Mouse (Mus musculus) CH12.LX (cell line): ENCODE measurements around the gene Dmkn. TPM values are rescaled to one million over a fixed set of nuclear protein-coding genes. Genes with fewer than 3 reads are reported as not detected.

Source experiments
- DNase-seq: peaks from one replicate; pipeline ENCODE4 v3.0.0-alpha.2; 2013; ENCODE audit errors: extremely low read depth
- H3K27ac ChIP-seq: 2 replicates; pipeline ENCODE4 v1.5.1; 2012; ENCODE audit warnings: low read depth, mild to moderate bottlenecking, control low read depth, moderate library complexity; ENCODE audit not compliant: insufficient read depth
- H3K27me3 ChIP-seq: replicated peaks from 2 replicates; pipeline ENCODE3; 2012; ENCODE audit warnings: inconsistent platforms
- H3K36me3 ChIP-seq, 2 experiments: replicated peaks in 1 of 2; 2 replicates each; pipeline versions ENCODE3 to v1.6.1; 2012; ENCODE audit warnings: inconsistent platforms in 1 of 2, low read length in 1 of 2, mild to moderate bottlenecking in 1 of 2, mixed read lengths in 1 of 2, moderate library complexity in 1 of 2; ENCODE audit not compliant: control insufficient read depth in 1 of 2, insufficient read depth in 1 of 2
- H3K4me1 ChIP-seq, 2 experiments: 2 replicates each; pipeline ENCODE4 v1.6.1; 2012; ENCODE audit warnings: inconsistent platforms in 1 of 2, moderate library complexity in 1 of 2; ENCODE audit not compliant: insufficient read depth in 2 of 2, control insufficient read depth in 1 of 2
- H3K4me2 ChIP-seq: 2 replicates; pipeline ENCODE4 v1.6.1; 2012; ENCODE audit warnings: low read depth, mild to moderate bottlenecking, control low read depth; ENCODE audit not compliant: poor library complexity, insufficient read depth, severe bottlenecking
- H3K4me3 ChIP-seq, 3 experiments: fragments of 150-350 bp in 1 of 3; sonication (generic) in 1 of 3; replicated peaks in 1 of 3; 2 replicates each; pipeline versions ENCODE3 to v1.5.1; 2011 to 2012; ENCODE audit warnings: low read depth in 2 of 3, low read length in 2 of 3, mild to moderate bottlenecking in 2 of 3, moderate library complexity in 2 of 3, control low read depth in 1 of 3, improper control_type of control experiment in 1 of 3, inconsistent platforms in 1 of 3, mixed read lengths in 1 of 3; ENCODE audit not compliant: poor library complexity in 1 of 3
- H3K79me2 ChIP-seq: replicated peaks from 2 replicates; pipeline ENCODE4 v1.6.1; 2012; ENCODE audit warnings: mild to moderate bottlenecking, moderate library complexity; ENCODE audit not compliant: control insufficient read depth, poor library complexity, insufficient read depth, severe bottlenecking; ENCODE audit errors: extremely low read depth
- H3K9ac ChIP-seq: 2 replicates; pipeline ENCODE4 v1.6.1; 2012; ENCODE audit warnings: low read depth, mild to moderate bottlenecking, control low read depth, moderate library complexity; ENCODE audit not compliant: insufficient read depth
- H3K9me3 ChIP-seq: replicated peaks from 2 replicates; pipeline ENCODE3; 2012; ENCODE audit warnings: low read length, inconsistent platforms, mixed read lengths
- BHLHE40 ChIP-seq: IDR thresholded peaks from 2 replicates; pipeline ENCODE4 v1.6.1; 2011; ENCODE audit warnings: mild to moderate bottlenecking, low read depth, low read length, improper control_type of control experiment
- CHD1 ChIP-seq: IDR thresholded peaks from 2 replicates; pipeline ENCODE4 v1.6.1; 2012; ENCODE audit warnings: low read depth, low read length, improper control_type of control experiment, inconsistent platforms
- CHD2 ChIP-seq: IDR thresholded peaks from 2 replicates; pipeline ENCODE4 v1.6.1; 2011; ENCODE audit warnings: low read length, improper control_type of control experiment
- EP300 ChIP-seq: IDR thresholded peaks from 2 replicates; pipeline ENCODE4 v1.6.1; 2011; ENCODE audit warnings: low read length, improper control_type of control experiment
- ETS1 ChIP-seq: conservative IDR thresholded peaks from 2 replicates; pipeline ENCODE4 v1.6.1; 2012; ENCODE audit warnings: low read depth, mild to moderate bottlenecking, inconsistent platforms, low read length, improper control_type of control experiment, moderate library complexity
- IRF4 ChIP-seq: IDR thresholded peaks from 2 replicates; pipeline ENCODE4 v1.6.1; 2014; ENCODE audit warnings: low read depth, mild to moderate bottlenecking, inconsistent platforms, low read length, improper control_type of control experiment
- JUN ChIP-seq: IDR thresholded peaks from 2 replicates; pipeline ENCODE4 v1.6.1; 2011; ENCODE audit warnings: low read depth, mild to moderate bottlenecking, low read length, improper control_type of control experiment, moderate library complexity; ENCODE audit not compliant: insufficient read depth
- MEF2A ChIP-seq: IDR thresholded peaks from 2 replicates; pipeline ENCODE4 v1.6.1; 2014; ENCODE audit warnings: low read depth, mild to moderate bottlenecking, inconsistent platforms, low read length, improper control_type of control experiment, borderline replicate concordance
- NRF1 ChIP-seq: IDR thresholded peaks from 2 replicates; pipeline ENCODE4 v1.6.1; 2014; ENCODE audit warnings: low read depth, mild to moderate bottlenecking, inconsistent platforms, low read length, improper control_type of control experiment, moderate library complexity
- POLR2AphosphoS2 ChIP-seq: IDR thresholded peaks from 2 replicates; pipeline ENCODE4 v1.6.1; 2011; ENCODE audit warnings: low read depth, low read length, improper control_type of control experiment
- RCOR1 ChIP-seq: conservative IDR thresholded peaks from 2 replicates; pipeline ENCODE4 v1.6.1; 2012; ENCODE audit warnings: low read depth, mild to moderate bottlenecking, inconsistent platforms, low read length, improper control_type of control experiment
- SIN3A ChIP-seq: IDR thresholded peaks from 2 replicates; pipeline ENCODE4 v1.6.1; 2012; ENCODE audit warnings: low read length, improper control_type of control experiment, inconsistent platforms
- SMC3 ChIP-seq: IDR thresholded peaks from 2 replicates; pipeline ENCODE4 v1.6.1; 2011; ENCODE audit warnings: low read depth, low read length, improper control_type of control experiment
- TBP ChIP-seq: conservative IDR thresholded peaks from 2 replicates; pipeline ENCODE4 v1.6.1; 2011; ENCODE audit warnings: low read depth, low read length, improper control_type of control experiment
- TCF12 ChIP-seq: IDR thresholded peaks from 2 replicates; pipeline ENCODE4 v1.6.1; 2014; ENCODE audit warnings: low read depth, mild to moderate bottlenecking, inconsistent platforms, low read length, improper control_type of control experiment
- UBTF ChIP-seq: IDR thresholded peaks from 2 replicates; pipeline ENCODE4 v1.6.1; 2012; ENCODE audit warnings: low read depth, mild to moderate bottlenecking, inconsistent platforms, low read length, improper control_type of control experiment, moderate library complexity
- USF1 ChIP-seq: IDR thresholded peaks from 2 replicates; pipeline ENCODE4 v1.6.1; 2014; ENCODE audit warnings: low read depth, mild to moderate bottlenecking, inconsistent platforms, low read length, improper control_type of control experiment
- USF2 ChIP-seq: conservative IDR thresholded peaks from 2 replicates; pipeline ENCODE4 v1.6.1; 2011; ENCODE audit warnings: low read depth, low read length, improper control_type of control experiment
- ZMIZ1 ChIP-seq: IDR thresholded peaks from 2 replicates; pipeline ENCODE4 v1.6.1; 2012; ENCODE audit warnings: low read depth, mild to moderate bottlenecking, inconsistent platforms, low read length, improper control_type of control experiment
- dilution Hi-C: fragments of 300-500 bp; cut with MboI; formaldehyde crosslinking; loops from 2 replicates; pipeline ENCODE4 v1.14.3; 2020; ENCODE audit warnings: low sequenced_read_pairs; ENCODE audit not compliant: extremely low pct_unique_long_range_greater_than_20kb, extremely low pct_ligation_motif_present
- in situ Hi-C: fragments of 300-500 bp; cut with MboI; formaldehyde crosslinking; loops from 3 replicates; pipeline ENCODE4 v1.14.3; 2019; ENCODE audit warnings: low sequenced_read_pairs, low pct_ligation_motif_present, low pct_unique_long_range_greater_than_20kb, mixed read lengths
- polyA plus RNA-seq: library from polyadenylated mRNA; unstranded; fragments of >175 nt; gene quantifications from 2 replicates; pipeline ENCODE4 v1.2.1, GENCODE M21; 2012; ENCODE audit warnings: low read depth; ENCODE audit not compliant: insufficient read length
- total RNA-seq, 2 experiments: library from RNA; depleted of rRNA; stranded (reverse); fragments of 300-350 nt in 1 of 2; fragments of >200 nt in 1 of 2; gene quantifications; 2 replicates each; pipeline ENCODE4 v1.2.3; 2012 to 2014

Gene Dmkn
- total and polyA plus RNA-seq, 3 experiments: not detected

GRCm38 (mm10) chr7:30721286-30721685, 42.3 kb upstream of the Dmkn start:
- no peak overlapping the region for H3K27ac ChIP-seq
- TF ChIP-seq NRF1 (no peak), ETS1 (no peak), UBTF (no peak), TCF12 (no peak), JUN (no peak), USF2 (no peak), CHD2 (no peak), USF1 (no peak), POLR2AphosphoS2 (no peak), MEF2A (no peak), RCOR1 (no peak)
- TF ChIP-seq, all 38 proteins: peak for 0
- Histone ChIP-seq H3K27me3 (no peaks in the 10 kb centered on the region), H3K4me2 (no peak overlapping the region), H3K79me2 (no peaks in the 10 kb centered on the region), H3K36me3 (peaks cover 0 to 17% of the 10 kb centered on the region in 2 experiments), H3K9me3 (no peaks in the 10 kb centered on the region), H3K9ac (no peak overlapping the region), H3K4me3 (no peak overlapping the region), H3K4me1 (peaks cover 29 to 41% of the 10 kb centered on the region in 2 experiments)
- DNase-seq: no peak
- in situ Hi-C loops: no loop called here
- dilution Hi-C loops: no loop called here

DNA sequence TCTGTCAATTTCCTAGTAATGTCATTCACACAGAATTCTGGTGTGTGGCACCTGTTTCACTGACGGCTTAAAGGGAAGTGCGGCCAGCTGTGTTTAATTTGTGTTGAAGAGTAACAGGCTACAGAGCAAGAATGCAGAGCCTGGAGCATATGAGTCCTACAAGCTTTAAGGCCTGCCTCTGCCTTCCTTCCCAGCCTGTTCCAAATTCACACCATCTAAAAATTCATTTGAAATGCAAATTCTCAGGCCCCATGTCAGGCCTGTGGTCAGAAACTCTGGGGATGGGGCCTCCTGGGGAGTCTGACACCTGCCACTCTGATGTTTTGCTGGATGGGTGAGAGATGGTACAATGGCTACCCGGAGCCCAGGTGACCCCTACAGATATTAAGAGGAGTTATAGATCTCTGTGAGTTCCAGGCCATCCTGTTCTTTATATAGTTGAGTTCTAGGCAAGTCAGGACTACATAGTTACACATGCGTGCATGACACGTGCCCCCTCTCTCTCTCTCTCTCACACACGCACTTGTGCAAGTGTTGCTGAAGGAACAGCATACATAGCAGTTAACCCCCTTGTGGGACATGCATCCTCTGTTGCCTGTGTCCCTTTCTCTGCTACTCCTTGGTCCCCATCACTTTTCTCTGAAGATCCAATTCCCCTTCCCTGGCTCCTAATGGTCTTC, 40.1 kb upstream of the Dmkn start:
- Histone ChIP-seq H3K9me3 (no peaks in the 10 kb centered on the region), H3K4me2 (peak overlapping the region; percentile 51), H3K4me1 (peaks cover 36 to 54% of the 10 kb centered on the region in 2 experiments), H3K4me3 (no peak overlapping the region), H3K9ac (no peak overlapping the region), H3K36me3 (peaks cover 8 to 36% of the 10 kb centered on the region in 2 experiments), H3K27ac (peak overlapping the region; percentile 43; the same call in 1 of the 2 replicates), H3K79me2 (no peaks in the 10 kb centered on the region), H3K27me3 (no peaks in the 10 kb centered on the region)
- DNase-seq: peak; percentile 61
- dilution Hi-C loops: no loop called here
- TF ChIP-seq RCOR1: no peak
- peak; percentile 60; the same call in 1 of the 2 replicates for TF ChIP-seq EP300
- no peak for TF ChIP-seq ZMIZ1
- peak; percentile 35; the same call in 1 of the 2 replicates for TF ChIP-seq MEF2A
- no peak for TF ChIP-seq USF2
- no peak for TF ChIP-seq SMC3
- TF ChIP-seq TCF12: peak; percentile 74
- TF ChIP-seq BHLHE40: peak; percentile 82
- no peak for TF ChIP-seq CHD1
- 0 out of 2 replicates have a peak, but pooled peaks have one; percentile 32 for TF ChIP-seq SIN3A
- no peak for TF ChIP-seq CHD2
- peak; percentile 51; the same call in 1 of the 2 replicates for TF ChIP-seq TBP
- 0 out of 2 replicates have a peak, but pooled peaks have one; percentile 4 for TF ChIP-seq IRF4
- in situ Hi-C loops: no loop called here
